8 mouse cellular contexts compared by ENCODE assay signal in genomic region chr7:29908130-29908950, GRCm38 (mm10). TPM values are rescaled to one million over a fixed set of nuclear protein-coding genes. Genes with fewer than 3 reads are reported as not detected.
DNase-seq lines count a peak whose midpoint lies in the region; ATAC-seq and TF ChIP-seq lines count a peak whose summit lies in the region.

Gene Zfp383, plus strand, starts transcription at chr7:29908223.

- peaks cover 30% of the 10 kb centered on the region for H3K36me3 ChIP-seq in heart, embryonic 12.5 days
- peaks cover 16% of the 10 kb centered on the region for H3K36me3 ChIP-seq in kidney, postnatal 0 days (ENCODE audit: insufficient read depth, low read length)
- H3K36me3 ChIP-seq in liver, embryonic 11.5 days (ENCODE audit: control insufficient read depth, insufficient read depth, low read length), result peaks cover 11% of the 10 kb centered on the region; the same call in 1 of the 2 replicates
- H3K36me3 ChIP-seq in stomach, embryonic 14.5 days (ENCODE audit: control insufficient read depth, insufficient read depth, low read length), result peaks cover 19% of the 10 kb centered on the region

- 0 out of 2 replicates have a peak, but pooled peaks have one; percentile 1 for TF ChIP-seq CTCF in kidney, postnatal 0 days (IDR thresholded peaks at IDR 0.05; ENCODE audit: low read depth)

- no peaks in the 10 kb centered on the region for H3K27me3 ChIP-seq in heart, embryonic 12.5 days (replicated peaks)
- no peaks in the 10 kb centered on the region for H3K27me3 ChIP-seq in kidney, postnatal 0 days (ENCODE audit: insufficient read depth, low read length)
- H3K27me3 ChIP-seq in liver, embryonic 11.5 days (replicated peaks; ENCODE audit: control insufficient read depth, insufficient read depth, low read length), result no peaks in the 10 kb centered on the region
- no peaks in the 10 kb centered on the region for H3K27me3 ChIP-seq in stomach, embryonic 14.5 days (ENCODE audit: control insufficient read depth, insufficient read depth, low read length)

- H3K9ac ChIP-seq in heart, embryonic 12.5 days, result peak within 1 kb of the TSS; percentile 80
- H3K9ac ChIP-seq in kidney, postnatal 0 days (ENCODE audit: low read depth, low read length), result peak within 1 kb of the TSS; percentile 55
- H3K9ac ChIP-seq in liver, embryonic 11.5 days (ENCODE audit: low read depth, low read length), result peak within 1 kb of the TSS; percentile 64
- H3K9ac ChIP-seq in stomach, embryonic 14.5 days (replicated peaks; ENCODE audit: low read depth, low read length), result peak within 1 kb of the TSS; percentile 70

- DNase-seq in CD4-positive, CD25-positive, alpha-beta regulatory T cell, adult 2 months (ENCODE audit: low read depth, low spot score), result peak; percentile 83
- peak; percentile 79 for DNase-seq in brain, embryonic 18.5 days (ENCODE audit: low read depth, low spot score)
- peak; percentile 95 for DNase-seq in kidney, postnatal 0 days (ENCODE audit: low spot score)
- peak; percentile 89 for DNase-seq in liver, embryonic 11.5 days (ENCODE audit: low spot score)
- peak; percentile 83 for DNase-seq in naive thymus-derived CD4-positive, alpha-beta T cell, adult 2 months (ENCODE audit: low read depth)

- peak within 1 kb of the TSS; percentile 67 for H3K4me3 ChIP-seq in heart, embryonic 12.5 days
- H3K4me3 ChIP-seq in kidney, postnatal 0 days (replicated peaks; ENCODE audit: low read depth, low read length), result peak within 1 kb of the TSS; percentile 67
- peak within 1 kb of the TSS; percentile 67 for H3K4me3 ChIP-seq in liver, embryonic 11.5 days (ENCODE audit: low read depth, low read length)
- H3K4me3 ChIP-seq in stomach, embryonic 14.5 days (ENCODE audit: low read depth, low read length), result peak within 1 kb of the TSS; percentile 58

- H3K4me2 ChIP-seq in heart, embryonic 12.5 days, result peak within 1 kb of the TSS; percentile 77
- peak within 1 kb of the TSS; percentile 63 for H3K4me2 ChIP-seq in kidney, postnatal 0 days (ENCODE audit: low read length)
- peak within 1 kb of the TSS; percentile 73 for H3K4me2 ChIP-seq in liver, embryonic 11.5 days
- peak within 1 kb of the TSS; percentile 55 for H3K4me2 ChIP-seq in stomach, embryonic 14.5 days (replicated peaks; ENCODE audit: low read depth, low read length)

- ATAC-seq in erythroid progenitor cell, adult 5-6 weeks (replicated peaks; ENCODE audit: low FRiP score, poor library complexity, severe bottlenecking), result peak; percentile 57
- peak; percentile 82 for ATAC-seq in heart, embryonic 12.5 days (ENCODE audit: insufficient number of reproducible peaks, low FRiP score)
- ATAC-seq in kidney, postnatal 0 days (replicated peaks; ENCODE audit: low FRiP score, low read depth), result peak; percentile 71
- peak; percentile 76 for ATAC-seq in liver, embryonic 11.5 days (replicated peaks; ENCODE audit: low FRiP score)
- peak; percentile 81 for ATAC-seq in stomach, embryonic 14.5 days (ENCODE audit: insufficient number of reproducible peaks, insufficient read depth, low FRiP score, low read depth)

- peak within 1 kb of the TSS; percentile 98 for H3K27ac ChIP-seq in heart, embryonic 12.5 days (ENCODE audit: poor library complexity, severe bottlenecking)
- peak within 1 kb of the TSS; percentile 55 for H3K27ac ChIP-seq in kidney, postnatal 0 days
- peak within 1 kb of the TSS; percentile 47 for H3K27ac ChIP-seq in liver, embryonic 11.5 days (ENCODE audit: low read depth, low read length)
- H3K27ac ChIP-seq in stomach, embryonic 14.5 days (ENCODE audit: low read length), result peak within 1 kb of the TSS; percentile 75

- H3K9me3 ChIP-seq in heart, embryonic 12.5 days (replicated peaks), result no peaks in the 10 kb centered on the region
- H3K9me3 ChIP-seq in kidney, postnatal 0 days (replicated peaks; ENCODE audit: low read length), result no peaks in the 10 kb centered on the region
- H3K9me3 ChIP-seq in liver, embryonic 11.5 days (ENCODE audit: control insufficient read depth, low read length), result no peaks in the 10 kb centered on the region
- no peaks in the 10 kb centered on the region for H3K9me3 ChIP-seq in stomach, embryonic 14.5 days (ENCODE audit: control insufficient read depth, low read depth, low read length)

- under 1% methylated on average over 33 of the region's 33 CpGs for WGBS in heart, embryonic 12.5 days
- under 1% methylated on average over 33 of the region's 33 CpGs for WGBS in kidney, postnatal 0 days
- 1% methylated on average over 33 of the region's 33 CpGs for WGBS in liver, embryonic 11.5 days
- WGBS in stomach, embryonic 14.5 days, result under 1% methylated on average over 33 of the region's 33 CpGs

- peaks cover 9% of the 10 kb centered on the region for H3K4me1 ChIP-seq in heart, embryonic 12.5 days (replicated peaks)
- no peaks in the 10 kb centered on the region; the same call in 1 of the 2 replicates for H3K4me1 ChIP-seq in kidney, postnatal 0 days (replicated peaks; ENCODE audit: insufficient read depth, low read length)
- peaks cover 3% of the 10 kb centered on the region; the same call in 1 of the 2 replicates for H3K4me1 ChIP-seq in liver, embryonic 11.5 days (replicated peaks; ENCODE audit: control insufficient read depth, insufficient read depth, low read length)
- peaks cover 10% of the 10 kb centered on the region; the same call in 1 of the 2 replicates for H3K4me1 ChIP-seq in stomach, embryonic 14.5 days (ENCODE audit: control insufficient read depth, insufficient read depth, low read length)

RNA-seq across cellular contexts. Expression of gene Zfp383, which starts in this region (rescaled TPM):
- 0.36 TPM in 1 of 2 replicates, not detected in the other for total RNA-seq in erythroid progenitor cell, adult 5-6 weeks (2015; ENCODE audit: low replicate concordance)
- 0.39 TPM in 1 of 2 replicates, not detected in the other for total RNA-seq in erythroid progenitor cell, adult 5-6 weeks (2017; ENCODE audit: low replicate concordance)
- polyA plus RNA-seq in heart, embryonic 12.5 days (2016; fragmentation: Nextera tagmentation; extraction: Ambion mirVana), result 3.3 and 3.8 TPM in 2 replicates
- 3.9 and 4.7 TPM in 2 replicates for polyA plus RNA-seq in kidney, postnatal 0 days (2015; fragmentation: Nextera tagmentation; extraction: Ambion mirVana)
- polyA plus RNA-seq in liver, embryonic 11.5 days (2014; fragmentation: Nextera tagmentation; extraction: Ambion mirVana), result 2.2 and 2.3 TPM in 2 replicates
- 6.7 and 8.0 TPM in 2 replicates for polyA plus RNA-seq in stomach, embryonic 14.5 days (2014; fragmentation: Nextera tagmentation; extraction: Ambion mirVana)

Comparison
In these comparisons a context has a peak if more than half of its experiments do, and no peak if none do; other contexts are left out.
1. Peak in every context shown above with its lines: DNase-seq, ATAC-seq, H3K4me3 ChIP-seq and H3K27ac ChIP-seq.
2. Peak in ATAC-seq in erythroid progenitor cell, adult 5-6 weeks; RNA of the gene not detected or under 1 TPM.
3. H3K27ac ChIP-seq: peak in every context shown above with its lines; median percentile 98 in heart, embryonic 12.5 days; 75 in stomach, embryonic 14.5 days; 55 in kidney, postnatal 0 days; 47 in liver, embryonic 11.5 days.